ENCODE assay signal across 13 mouse cellular contexts in genomic region chr15:86234001-86234400, GRCm38 (mm10).
"Had no signal": no experiment of that assay in that cellular context is flagged by ENCODE, and none has a peak within 500 bp of the region (broad histone marks: within the 10 kb centered on the region; RNA-seq: fewer than 3 reads in every experiment).

No protein-coding gene starts in this region.

- H3K27ac ChIP-seq: kidney, embryonic 15.5 days; limb, embryonic 10.5 days; liver, embryonic 15.5 days; midbrain, embryonic 15.5 days; neural tube, embryonic 12.5 days; stomach, postnatal 0 days had no signal

- H3K4me3 ChIP-seq: kidney, embryonic 15.5 days; left cerebral cortex, adult 2 months; limb, embryonic 10.5 days; liver, embryonic 15.5 days; midbrain, embryonic 15.5 days; neural tube, embryonic 12.5 days had no signal

- H3K9me3 ChIP-seq: kidney, embryonic 15.5 days; limb, embryonic 10.5 days; liver, embryonic 15.5 days; midbrain, embryonic 15.5 days; neural tube, embryonic 12.5 days had no signal

- H3K4me2 ChIP-seq: kidney, embryonic 15.5 days; liver, embryonic 11.5 days; liver, embryonic 15.5 days; midbrain, embryonic 15.5 days; neural tube, embryonic 12.5 days had no signal

- H3K27me3 ChIP-seq: kidney, embryonic 15.5 days; liver, embryonic 15.5 days; midbrain, embryonic 15.5 days; neural tube, embryonic 12.5 days had no signal

- H3K9ac ChIP-seq: kidney, embryonic 15.5 days; liver, embryonic 15.5 days; midbrain, embryonic 15.5 days; neural tube, embryonic 12.5 days had no signal

- ATAC-seq: lung, postnatal 0 days; midbrain, embryonic 15.5 days had no signal

- DNase-seq: kidney, adult 2 months; kidney, postnatal 14 days; lung, adult 2 months; lung, postnatal 36 days had no signal

- H3K36me3 ChIP-seq: midbrain, embryonic 15.5 days had no signal
